Mouse (Mus musculus) T-helper 2 cell (primary cell): ENCODE results near the gene Svs1.
"Not testable (repeated sequence)": the region's sequence is repeated elsewhere in the genome, so short reads cannot be mapped to it uniquely, and the experiment has no call there.

ENCODE experiments used
- in situ Hi-C: fragments of 300-600 bp; cut with MboI, MseI; formaldehyde crosslinking; loops from one replicate; pipeline ENCODE4 v1.15.1; 2025; ENCODE audit warnings: high pct_unique_total_duplicates

Svs1 gene

GRCm38 (mm10) chr6:48986444-48986990 lies at the start of gene Svs1:
TSS of gene Svs1 (plus strand) at chr6:48986861.
- in situ Hi-C loops, result no loop called here

- in situ Hi-C loops, result no loop called here
Observed at GRCm38 (mm10) chr6:48949596-48949995, 37.1 kb upstream of the Svs1 start.

- in situ Hi-C loops, result no loop called here
Observed at GRCm38 (mm10) chr6:48950676-48951075, 36.0 kb upstream of the Svs1 start.

- in situ Hi-C loops, result no loop called here
Observed at GRCm38 (mm10) chr6:48951630-48952029, 35.0 kb upstream of the Svs1 start.

- in situ Hi-C loops, result no loop called here
Observed at GRCm38 (mm10) chr6:48953220-48953619, 33.4 kb upstream of the Svs1 start.

- in situ Hi-C loops, result no loop called here
Observed at GRCm38 (mm10) chr6:48954211-48954610, 32.5 kb upstream of the Svs1 start.

GRCm38 (mm10) chr6:48954946-48955345 lies 31.7 kb upstream of the Svs1 start:
- in situ Hi-C loops, result no loop called here

GRCm38 (mm10) chr6:48956785-48957184 lies 29.9 kb upstream of the Svs1 start:
- in situ Hi-C loops, result no loop called here

GRCm38 (mm10) chr6:48958053-48958452 lies 28.6 kb upstream of the Svs1 start:
- in situ Hi-C loops, result no loop called here

- in situ Hi-C loops, result not testable (repeated sequence)
Observed at GRCm38 (mm10) chr6:48959151-48959550, 27.5 kb upstream of the Svs1 start.

- in situ Hi-C loops, result not testable (repeated sequence)
Observed at GRCm38 (mm10) chr6:48966696-48967095, 20.0 kb upstream of the Svs1 start.

GRCm38 (mm10) chr6:48967868-48968267 lies 18.8 kb upstream of the Svs1 start:
- in situ Hi-C loops, result no loop called here

- in situ Hi-C loops, result no loop called here
Observed at GRCm38 (mm10) chr6:48974663-48975062, 12.0 kb upstream of the Svs1 start, which contains the start of gene Doxl2. TSS of gene Doxl2 (plus strand) at chr6:48974963.

- in situ Hi-C loops, result no loop called here
Observed at GRCm38 (mm10) chr6:48979616-48980015, 7.0 kb upstream of the Svs1 start.

GRCm38 (mm10) chr6:48982305-48982704 lies 4.4 kb upstream of the Svs1 start:
- in situ Hi-C loops, result no loop called here

GRCm38 (mm10) chr6:48989971-48990370 lies 3.3 kb downstream of the Svs1 start:
- in situ Hi-C loops, result no loop called here

- in situ Hi-C loops, result no loop called here
Observed at GRCm38 (mm10) chr6:48991991-48992390, 5.3 kb downstream of the Svs1 start.

GRCm38 (mm10) chr6:48998186-48998585 lies 11.5 kb downstream of the Svs1 start:
- in situ Hi-C loops, result no loop called here

- in situ Hi-C loops, result no loop called here
Observed at GRCm38 (mm10) chr6:48998796-48999195, 12.1 kb downstream of the Svs1 start.

GRCm38 (mm10) chr6:49003381-49003780 lies 16.7 kb downstream of the Svs1 start:
- in situ Hi-C loops, result no loop called here

- in situ Hi-C loops, result no loop called here
Observed at GRCm38 (mm10) chr6:49007981-49008380, 21.3 kb downstream of the Svs1 start.

- in situ Hi-C loops, result no loop called here
Observed at GRCm38 (mm10) chr6:49008420-49009160, 21.9 kb downstream of the Svs1 start.

GRCm38 (mm10) chr6:49009161-49009555 lies 22.5 kb downstream of the Svs1 start:
- in situ Hi-C loops, result no loop called here
